Mouse (Mus musculus) myocyte (in vitro differentiated cells): Measurements from ENCODE around the gene Tial1. TPM values are rescaled to one million over a fixed set of nuclear protein-coding genes. Genes with fewer than 3 reads are reported as not detected.

Source experiments
- H3K27me3 ChIP-seq: one replicate; pipeline ENCODE4 v1.6.1; 2011; ENCODE audit not compliant: control insufficient read depth, insufficient read depth, insufficient read length
- H3K36me3 ChIP-seq: one replicate; pipeline ENCODE4 v1.6.1; 2011; ENCODE audit not compliant: control insufficient read depth, insufficient read depth
- H3K4me2 ChIP-seq: one replicate; pipeline ENCODE4 v1.6.1; 2011; ENCODE audit warnings: low read depth, control low read depth
- H3K4me3 ChIP-seq: one replicate; pipeline ENCODE4 v1.5.1; 2011; ENCODE audit warnings: mild to moderate bottlenecking, control low read depth, moderate library complexity
- H3K79me2 ChIP-seq: one replicate; pipeline ENCODE4 v1.6.1; 2011; ENCODE audit not compliant: control insufficient read depth, insufficient read depth
- H3ac ChIP-seq: one replicate; pipeline ENCODE4 v1.6.1; 2011; ENCODE audit not compliant: control insufficient read depth, insufficient read length
- CEBPB ChIP-seq: IDR thresholded peaks from 2 replicates; pipeline ENCODE4 v1.6.1; 2011; ENCODE audit warnings: mild to moderate bottlenecking, moderate library complexity; ENCODE audit not compliant: poor library complexity, insufficient read depth, severe bottlenecking
- E2F4 ChIP-seq: IDR thresholded peaks from one replicate; pipeline ENCODE4 v1.6.1; 2011; ENCODE audit warnings: mild to moderate bottlenecking, control low read depth, moderate library complexity; ENCODE audit not compliant: insufficient read depth
- MAX ChIP-seq: IDR thresholded peaks from one replicate; pipeline ENCODE4 v1.6.1; 2011; ENCODE audit warnings: low read depth, mild to moderate bottlenecking, control low read depth
- MYOD1 ChIP-seq, 3 experiments: IDR thresholded peaks; one replicate each; pipeline ENCODE4 v1.6.1; 2011; ENCODE audit warnings: control low read depth in 2 of 3, low read depth in 2 of 3, mild to moderate bottlenecking in 2 of 3, moderate library complexity in 1 of 3; ENCODE audit not compliant: insufficient read length in 2 of 3, control insufficient read depth in 1 of 3
- MYOG ChIP-seq, 3 experiments: IDR thresholded peaks; one replicate each; pipeline ENCODE4 v1.6.1; 2011; ENCODE audit warnings: control low read depth in 2 of 3, low read depth in 2 of 3, mild to moderate bottlenecking in 2 of 3; ENCODE audit not compliant: insufficient read length in 2 of 3, control insufficient read depth in 1 of 3, insufficient read depth in 1 of 3
- POLR2A ChIP-seq: IDR thresholded peaks from one replicate; pipeline ENCODE4 v1.6.1; 2011; ENCODE audit warnings: low read depth, mild to moderate bottlenecking, control low read depth, moderate library complexity; ENCODE audit not compliant: insufficient read length
- POLR2AphosphoS2 ChIP-seq: IDR thresholded peaks from one replicate; pipeline ENCODE4 v1.6.1; 2011; ENCODE audit warnings: low read depth, control low read depth; ENCODE audit not compliant: insufficient read length
- REST ChIP-seq: IDR thresholded peaks from one replicate; pipeline ENCODE4 v1.6.1; 2011; ENCODE audit warnings: mild to moderate bottlenecking, control low read depth, moderate library complexity; ENCODE audit not compliant: insufficient read depth, insufficient read length
- SRF ChIP-seq: IDR thresholded peaks from one replicate; pipeline ENCODE4 v1.6.1; 2011; ENCODE audit warnings: low read depth; ENCODE audit not compliant: control insufficient read depth, insufficient read length
- TCF12 ChIP-seq: IDR thresholded peaks from one replicate; pipeline ENCODE4 v1.6.1; 2011; ENCODE audit warnings: mild to moderate bottlenecking, control low read depth; ENCODE audit not compliant: poor library complexity, insufficient read depth, severe bottlenecking
- TCF3 ChIP-seq: IDR thresholded peaks from one replicate; pipeline ENCODE4 v1.6.1; 2011; ENCODE audit warnings: low read depth, control low read depth; ENCODE audit not compliant: insufficient read length
- USF1 ChIP-seq: IDR thresholded peaks from one replicate; pipeline ENCODE4 v1.6.1; 2011; ENCODE audit warnings: low read depth, mild to moderate bottlenecking, control low read depth, moderate library complexity
- polyA plus RNA-seq: library from polyadenylated mRNA; unstranded; fragments of >200 nt; fragmentation: generic; extraction: Trizol; gene quantifications from one replicate; pipeline ENCODE4 v1.2.1, GENCODE M21; 2012; ENCODE audit warnings: missing spikeins

Tial1 gene
- polyA plus RNA-seq, result 31.4 TPM

DNA sequence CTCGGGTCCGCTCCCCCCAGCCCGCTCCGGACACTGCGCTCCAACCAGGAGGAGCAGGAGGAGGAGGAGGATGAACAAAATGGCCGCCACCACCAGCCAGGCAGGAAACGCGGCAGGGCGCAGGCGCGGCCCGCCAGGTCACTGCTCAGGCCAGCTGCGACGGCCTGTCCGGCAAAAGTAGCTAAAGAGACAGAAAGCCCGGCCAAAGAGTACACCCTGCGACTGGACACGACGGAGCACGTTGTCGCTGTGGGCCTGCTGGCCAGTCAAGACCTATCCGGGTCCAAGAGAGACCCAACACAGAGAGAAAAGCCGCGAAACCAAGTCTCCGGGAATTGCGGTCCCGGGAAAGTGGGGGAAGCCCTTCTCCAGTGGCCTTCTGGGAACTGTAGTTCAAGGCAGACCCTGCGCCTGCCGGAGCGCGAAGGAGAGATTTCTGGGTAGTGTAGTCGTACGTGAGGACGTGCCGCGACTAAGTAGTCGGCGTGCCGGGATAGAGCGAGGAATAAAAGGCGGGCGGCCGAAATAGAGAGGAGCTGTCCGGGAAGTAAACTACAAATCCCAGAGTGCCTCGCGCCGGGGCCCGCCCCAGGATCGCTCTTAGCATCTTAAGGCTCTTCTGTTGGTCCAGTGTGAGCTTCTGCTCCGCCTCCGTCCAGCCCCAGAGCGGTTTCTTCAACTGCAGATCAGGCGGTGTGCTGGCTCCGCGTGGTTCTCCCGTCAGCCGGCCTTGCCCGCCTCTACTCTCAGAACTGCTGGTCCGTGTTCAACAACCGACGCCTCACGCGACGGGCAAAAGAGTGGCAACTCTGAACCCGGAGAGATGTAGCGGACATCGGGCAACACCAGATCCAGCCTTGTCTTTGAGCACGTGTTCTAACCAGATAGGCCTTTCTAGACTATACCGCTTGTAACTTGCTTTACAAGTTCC is at the start of gene Tial1:
Gene Tial1 (minus strand): TSS at position 433 of the 931 bp plus-strand sequence.
- Histone ChIP-seq H3K4me3 (peak within 1 kb of the TSS; percentile 95), H3K36me3 (no peaks in the 10 kb centered on the region), H3K4me2 (peak within 1 kb of the TSS; percentile 95), H3K27me3 (no peaks in the 10 kb centered on the region), H3ac (peak within 1 kb of the TSS; percentile 90), H3K79me2 (peaks cover 45% of the 10 kb centered on the region)
- no peak for TF ChIP-seq USF1
- no peak for TF ChIP-seq TCF3
- TF ChIP-seq MYOD1 (IDR thresholded peaks at IDR 0.05; ENCODE audit: control insufficient read depth in 1 of 3, insufficient read length in 2 of 3, low read depth in 2 of 3), result peak in 1 of 3 experiments; percentile 60
- TF ChIP-seq REST, result no peak
- TF ChIP-seq POLR2A, result peak; percentile 83
- peak; percentile 57 for TF ChIP-seq POLR2AphosphoS2
- no peak for TF ChIP-seq TCF12
- peak; percentile 31 for TF ChIP-seq SRF
- TF ChIP-seq MAX, result peak; percentile 86
- TF ChIP-seq E2F4, result peak; percentile 90
- peak in 1 of 3 experiments; percentile 25 for TF ChIP-seq MYOG (IDR thresholded peaks at IDR 0.05; ENCODE audit: control insufficient read depth in 1 of 3, insufficient read depth in 1 of 3, insufficient read length in 2 of 3, low read depth in 2 of 3)
- no peak for TF ChIP-seq CEBPB

- Histone ChIP-seq H3K36me3 (no peaks in the 10 kb centered on the region), H3K4me3 (no peak overlapping the region), H3K4me2 (no peak overlapping the region), H3K79me2 (no peaks in the 10 kb centered on the region), H3ac (no peak overlapping the region), H3K27me3 (no peaks in the 10 kb centered on the region)
- TF ChIP-seq TCF12 (no peak), POLR2A (no peak), TCF3 (no peak), POLR2AphosphoS2 (no peak), SRF (no peak), MAX (no peak), REST (no peak), CEBPB (no peak), E2F4 (no peak), MYOG (IDR thresholded peaks at IDR 0.05; ENCODE audit: control insufficient read depth in 1 of 3, insufficient read depth in 1 of 3, insufficient read length in 2 of 3, low read depth in 2 of 3) (no peak), USF1 (no peak), MYOD1 (IDR thresholded peaks at IDR 0.05; ENCODE audit: control insufficient read depth in 1 of 3, insufficient read length in 2 of 3, low read depth in 2 of 3) (no peak)
These were observed 42.6 kb upstream of the Tial1 start for GRCm38 (mm10) chr7:128504091-128504490.

DNA sequence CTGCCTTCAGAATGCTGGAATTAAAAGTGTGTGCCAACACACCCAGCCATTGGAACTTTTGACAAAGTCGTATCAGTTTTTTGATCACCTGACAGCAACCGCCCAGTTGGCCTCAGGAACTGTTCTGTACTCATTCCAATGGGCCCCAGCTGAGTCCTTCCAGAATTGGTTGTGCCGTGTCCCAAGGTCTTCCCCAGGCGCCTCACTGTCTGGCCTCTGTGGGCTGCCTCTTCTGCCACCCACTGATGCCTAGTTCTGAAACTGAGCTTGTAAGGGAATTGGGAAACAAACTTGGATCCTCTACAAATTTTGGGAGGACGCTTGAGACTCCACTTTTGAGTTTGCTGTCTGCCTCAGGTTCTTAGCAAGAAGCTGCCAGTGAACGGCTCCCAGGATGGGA is 38.3 kb upstream of the Tial1 start:
- TF ChIP-seq TCF12, result no peak
- Histone ChIP-seq H3ac (no peak overlapping the region), H3K36me3 (no peaks in the 10 kb centered on the region), H3K4me3 (no peak overlapping the region), H3K27me3 (no peaks in the 10 kb centered on the region), H3K79me2 (no peaks in the 10 kb centered on the region), H3K4me2 (no peak overlapping the region)

DNA sequence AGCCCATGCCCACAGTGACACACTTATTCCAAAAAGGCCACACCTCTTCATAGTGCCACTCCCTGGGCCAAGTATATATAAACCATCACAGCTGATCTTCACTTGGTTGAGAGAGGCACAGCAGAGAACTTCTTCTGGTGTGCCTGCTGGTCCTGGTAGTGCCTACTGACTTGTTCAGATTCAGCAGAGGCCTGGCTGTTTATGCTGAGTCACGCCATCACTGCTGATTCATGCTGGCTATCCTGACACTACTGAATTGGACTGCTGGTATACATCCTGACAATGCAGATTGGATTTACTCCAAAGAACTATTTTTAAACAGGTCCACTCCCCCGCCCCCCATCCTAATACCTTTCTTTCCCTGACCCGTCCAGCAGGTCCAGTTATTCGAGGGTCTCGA is 33.0 kb upstream of the Tial1 start:
- Histone ChIP-seq H3ac (no peak overlapping the region), H3K4me3 (no peak overlapping the region), H3K79me2 (no peaks in the 10 kb centered on the region), H3K27me3 (no peaks in the 10 kb centered on the region), H3K4me2 (no peak overlapping the region), H3K36me3 (no peaks in the 10 kb centered on the region)
- TF ChIP-seq SRF (no peak), MYOD1 (IDR thresholded peaks at IDR 0.05; ENCODE audit: control insufficient read depth in 1 of 3, insufficient read length in 2 of 3, low read depth in 2 of 3) (no peak), TCF12 (no peak), TCF3 (no peak), MYOG (IDR thresholded peaks at IDR 0.05; ENCODE audit: control insufficient read depth in 1 of 3, insufficient read depth in 1 of 3, insufficient read length in 2 of 3, low read depth in 2 of 3) (no peak), E2F4 (no peak), REST (no peak), POLR2A (no peak), USF1 (no peak)

GRCm38 (mm10) chr7:128488986-128489385 is 27.5 kb upstream of the Tial1 start:
- no peak for TF ChIP-seq TCF12
- TF ChIP-seq REST, result no peak
- no peak for TF ChIP-seq MYOD1 (IDR thresholded peaks at IDR 0.05; ENCODE audit: control insufficient read depth in 1 of 3, insufficient read length in 2 of 3, low read depth in 2 of 3)
- TF ChIP-seq USF1, result no peak
- no peak for TF ChIP-seq MYOG (IDR thresholded peaks at IDR 0.05; ENCODE audit: control insufficient read depth in 1 of 3, insufficient read depth in 1 of 3, insufficient read length in 2 of 3, low read depth in 2 of 3)
- TF ChIP-seq POLR2AphosphoS2, result no peak
- no peak for TF ChIP-seq CEBPB
- no peak for TF ChIP-seq POLR2A
- TF ChIP-seq MAX, result no peak
- no peak for TF ChIP-seq E2F4
- Histone ChIP-seq H3K27me3 (no peaks in the 10 kb centered on the region), H3K79me2 (no peaks in the 10 kb centered on the region), H3K36me3 (no peaks in the 10 kb centered on the region), H3K4me2 (no peak overlapping the region), H3ac (no peak overlapping the region), H3K4me3 (no peak overlapping the region)
